Mouse (Mus musculus) thymus, postnatal 10 days (tissue): ENCODE measurements around the gene Cnot1.
A peak's percentile ranks its signal among the peaks of the same experiment; 100 is the strongest.

Source experiments
- DNase-seq, 2 experiments: peaks; one replicate each; pipeline ENCODE4 v3.0.0; 2021; ENCODE audit warnings: low spot score in 2 of 2

The Cnot1 gene

GRCm38 (mm10) chr8:95727625-95728024 is 79.6 kb downstream of the Cnot1 start:
- DNase-seq, result no peak

GRCm38 (mm10) chr8:95716546-95717335 is 90.5 kb downstream of the Cnot1 start:
- no peak for DNase-seq

GRCm38 (mm10) chr8:95715676-95716531 is 91.4 kb downstream of the Cnot1 start, which contains the start of gene Setd6:
TSS of gene Setd6 (plus strand) at chr8:95715881.
- DNase-seq, result peak; percentile 77 to 81

- no peak for DNase-seq
Observed at GRCm38 (mm10) chr8:95714837-95715413, 92.3 kb downstream of the Cnot1 start.

- no peak for DNase-seq
Observed at GRCm38 (mm10) chr8:95714367-95714766, 92.9 kb downstream of the Cnot1 start.

- peak; percentile 50 to 77 for DNase-seq
Observed at GRCm38 (mm10) chr8:95713100-95714010, 93.9 kb downstream of the Cnot1 start.

- no peak for DNase-seq
Observed at GRCm38 (mm10) chr8:95712395-95712794, 94.9 kb downstream of the Cnot1 start.

GRCm38 (mm10) chr8:95711029-95711428 is 96.2 kb downstream of the Cnot1 start:
- DNase-seq, result no peak

- DNase-seq, result no peak
Observed at GRCm38 (mm10) chr8:95709579-95709978, 97.7 kb downstream of the Cnot1 start.

- DNase-seq, result no peak
Observed at GRCm38 (mm10) chr8:95704538-95704937, 102.7 kb downstream of the Cnot1 start.

- no peak for DNase-seq
Observed at GRCm38 (mm10) chr8:95703461-95704260, 103.6 kb downstream of the Cnot1 start.

GRCm38 (mm10) chr8:95702480-95703446 is 104.5 kb downstream of the Cnot1 start:
- peak; percentile 84 to 85 for DNase-seq

- DNase-seq, result no peak
Observed at GRCm38 (mm10) chr8:95701809-95702208, 105.5 kb downstream of the Cnot1 start.

- DNase-seq, result no peak
Observed at GRCm38 (mm10) chr8:95700282-95700681, 107.0 kb downstream of the Cnot1 start.

- no peak for DNase-seq
Observed at GRCm38 (mm10) chr8:95698179-95698578, 109.1 kb downstream of the Cnot1 start.

- DNase-seq, result peak; percentile 63 to 89
Observed at GRCm38 (mm10) chr8:95697128-95697527, 110.1 kb downstream of the Cnot1 start.

GRCm38 (mm10) chr8:95696661-95697060 is 110.6 kb downstream of the Cnot1 start:
- DNase-seq, result no peak

- DNase-seq, result no peak
Observed at GRCm38 (mm10) chr8:95694631-95695030, 112.6 kb downstream of the Cnot1 start.

- DNase-seq, result peak in 1 of 2 experiments; percentile 21
Observed at GRCm38 (mm10) chr8:95690929-95691541, 116.2 kb downstream of the Cnot1 start.
